Mouse (Mus musculus): ENCODE data around the gene Kif26b.

Gene Kif26b

DNA sequence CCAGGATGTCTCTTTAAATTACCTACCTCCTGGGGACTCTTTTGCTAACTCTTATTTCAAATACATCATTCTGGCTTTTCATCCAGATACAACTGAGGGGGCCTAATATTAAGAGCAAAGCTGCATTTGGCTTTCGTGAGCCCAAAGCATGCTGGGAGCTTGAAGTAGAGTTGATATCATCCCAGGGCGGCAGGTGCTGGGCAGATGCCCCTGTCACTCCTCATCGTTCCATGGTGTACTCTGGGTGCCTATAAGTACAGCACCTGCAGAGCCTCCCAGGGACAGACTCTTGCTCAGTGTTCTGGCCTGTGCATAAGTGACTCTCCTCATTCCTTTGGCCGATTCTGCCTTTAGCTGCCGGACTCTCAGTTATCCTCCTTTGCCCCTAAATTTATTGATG is 13.5 kb downstream of the Kif26b start:
- no peak for DNase-seq

DNA sequence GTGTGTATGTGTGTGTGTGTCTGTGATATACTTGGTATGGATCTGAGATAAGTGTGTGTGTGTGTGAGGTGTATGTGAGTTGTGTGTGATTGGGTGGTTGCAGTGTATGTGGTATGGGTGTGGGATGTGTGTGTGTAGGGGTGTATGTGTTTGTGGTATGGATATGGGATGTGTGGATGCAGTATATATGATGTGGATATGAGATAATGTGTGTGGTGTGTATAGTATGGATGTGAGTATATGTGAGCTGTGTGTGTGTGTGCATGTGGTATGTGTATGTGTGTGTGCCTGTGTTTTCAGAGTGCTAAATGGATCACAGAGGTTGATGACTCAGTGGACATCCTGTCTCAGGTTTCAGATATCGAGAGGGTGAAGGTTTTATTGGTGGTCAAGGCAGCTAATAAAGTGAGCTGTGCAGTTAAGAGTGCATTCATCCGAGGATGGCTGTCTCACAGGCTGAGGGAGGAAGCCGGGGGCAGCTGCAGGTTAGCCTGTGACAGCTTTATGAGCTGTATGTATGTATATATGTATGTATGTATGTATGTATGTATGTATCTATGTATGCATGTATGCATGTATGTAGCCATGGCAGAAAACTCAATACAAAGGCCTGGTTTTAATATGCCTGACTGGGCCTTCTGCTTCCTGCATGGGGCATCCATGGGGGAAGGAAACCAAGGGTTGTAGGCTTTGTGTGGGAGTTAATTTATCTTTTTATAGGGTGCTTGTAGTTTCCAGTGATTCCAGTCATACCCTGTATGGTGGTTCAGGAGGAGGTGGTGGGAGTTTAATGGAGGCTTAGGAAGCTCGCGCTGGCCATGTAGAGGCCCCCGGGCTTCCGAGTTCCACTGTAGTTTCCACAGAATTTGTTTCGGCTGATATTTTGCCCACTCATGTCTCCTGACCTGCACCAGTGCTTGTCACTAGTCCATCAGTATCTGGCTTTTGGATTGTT is 14.3 kb downstream of the Kif26b start:
- DNase-seq = no peak

DNA sequence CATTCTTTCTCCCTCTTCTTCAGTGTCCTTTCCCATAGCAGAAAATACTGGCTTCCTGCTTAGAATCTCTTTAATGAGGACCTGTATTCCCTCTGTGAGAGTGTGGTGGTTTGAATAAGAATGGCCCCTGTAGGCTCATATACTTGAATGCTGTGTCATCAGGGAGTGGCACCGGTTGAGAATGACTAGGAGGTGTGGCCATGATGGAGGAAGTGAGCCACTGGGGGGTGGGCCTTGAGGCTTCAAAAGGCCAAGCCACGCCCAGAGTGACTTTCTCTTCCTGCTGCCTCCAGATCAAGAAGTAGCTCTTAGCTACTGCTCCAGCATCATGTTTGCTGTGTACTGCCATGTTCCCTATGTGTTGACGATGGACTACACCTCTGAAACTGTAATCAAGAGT is 15.7 kb downstream of the Kif26b start:
- DNase-seq = no peak

DNA sequence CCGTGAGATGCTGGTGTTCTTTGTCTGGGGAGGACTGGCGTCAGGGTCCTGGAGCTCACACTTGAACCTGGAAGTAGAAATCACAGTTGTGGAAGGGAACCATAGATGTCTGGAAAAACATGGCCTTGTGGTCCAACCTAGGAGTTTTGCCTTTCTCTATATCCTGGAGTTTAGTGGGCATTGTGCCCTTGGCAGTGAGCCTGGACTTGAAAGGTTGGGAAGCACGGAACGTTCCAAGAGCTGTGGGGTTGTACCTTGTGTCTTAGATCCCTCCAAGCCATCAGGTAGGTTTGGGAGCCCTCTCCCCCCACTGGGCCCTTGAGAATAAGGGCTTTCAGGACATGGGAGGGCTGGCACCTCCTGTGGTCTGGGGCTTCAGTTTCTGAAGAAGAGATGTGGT is 20.7 kb downstream of the Kif26b start:
- DNase-seq = peak; percentile 63

DNA sequence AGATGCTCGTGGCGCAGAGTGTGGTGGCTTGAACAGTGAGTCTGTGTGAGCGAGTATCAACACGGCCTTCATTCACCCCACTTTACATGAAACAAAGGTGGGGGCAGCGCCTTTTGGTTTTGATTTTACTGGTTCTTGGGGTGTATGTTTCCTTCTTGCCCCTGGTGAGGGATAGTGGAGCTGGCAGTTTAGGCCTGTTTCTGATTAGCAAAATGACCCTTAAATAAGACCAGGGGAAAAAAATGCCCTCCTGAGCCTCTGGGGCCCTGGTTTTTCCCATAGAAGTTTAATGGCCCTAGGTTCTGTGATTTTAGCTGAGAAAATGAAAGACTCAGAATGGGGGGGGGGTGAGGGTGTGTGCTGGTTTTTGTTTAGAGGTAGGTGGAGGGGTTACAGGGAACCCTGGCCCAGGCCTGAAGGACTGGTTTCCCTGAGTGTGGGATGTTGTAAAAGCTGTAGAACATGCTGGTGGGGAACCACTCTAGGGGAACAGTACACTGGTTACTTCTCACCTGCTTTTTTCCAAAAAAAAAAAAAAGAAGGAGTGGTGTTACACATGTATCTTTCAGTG is 21.6 kb downstream of the Kif26b start:
- DNase-seq = no peak

DNA sequence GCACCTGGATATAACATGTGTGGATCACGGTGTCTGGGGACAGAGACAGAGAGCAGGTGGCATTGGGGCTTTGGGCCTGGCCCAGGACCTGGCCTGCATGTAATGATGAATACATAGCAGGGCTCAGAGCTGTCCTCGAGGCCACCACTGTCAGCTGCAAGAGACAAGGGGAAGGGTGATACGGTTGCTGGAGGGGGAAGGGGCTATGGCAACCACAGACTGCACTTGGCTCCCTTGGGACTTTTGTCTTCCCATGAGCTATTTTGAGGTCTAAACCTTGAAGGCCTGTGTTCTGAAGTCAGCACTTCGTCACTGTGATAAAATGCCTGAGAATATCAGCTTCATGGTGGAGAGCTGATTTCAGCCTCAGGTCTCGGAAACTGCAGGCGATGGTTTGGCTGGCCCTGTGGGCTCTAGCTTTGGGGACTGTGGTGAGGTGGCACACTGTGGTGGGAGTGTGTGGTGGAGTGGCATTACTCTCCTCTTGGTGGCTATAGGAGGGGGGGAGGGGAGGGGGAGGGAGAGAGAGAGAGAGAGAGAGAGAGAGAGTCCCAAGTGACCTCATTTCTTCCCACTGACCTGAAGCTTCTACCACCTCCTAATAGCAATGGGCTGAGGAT is 23.5 kb downstream of the Kif26b start:
- DNase-seq = no peak

DNA sequence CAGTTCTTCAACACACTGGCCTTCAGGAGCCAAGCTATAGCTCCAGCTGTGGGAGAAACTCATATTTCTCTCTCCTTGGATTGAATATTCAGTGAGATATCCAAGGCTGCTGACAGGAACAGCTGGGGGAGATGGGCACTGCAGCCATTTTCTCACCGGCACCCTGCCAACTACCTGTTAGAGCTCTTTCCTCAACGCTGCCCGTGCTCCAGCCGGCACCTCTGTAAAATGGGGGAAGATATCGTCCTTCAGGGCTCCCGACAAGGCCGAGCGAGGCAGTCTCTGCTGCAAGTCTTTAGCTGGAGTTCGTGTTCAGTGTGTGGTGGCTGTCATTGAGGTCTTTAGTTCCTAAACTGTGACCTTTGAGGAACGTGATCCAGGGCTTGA is 24.0 kb downstream of the Kif26b start:
- DNase-seq = no peak

DNA sequence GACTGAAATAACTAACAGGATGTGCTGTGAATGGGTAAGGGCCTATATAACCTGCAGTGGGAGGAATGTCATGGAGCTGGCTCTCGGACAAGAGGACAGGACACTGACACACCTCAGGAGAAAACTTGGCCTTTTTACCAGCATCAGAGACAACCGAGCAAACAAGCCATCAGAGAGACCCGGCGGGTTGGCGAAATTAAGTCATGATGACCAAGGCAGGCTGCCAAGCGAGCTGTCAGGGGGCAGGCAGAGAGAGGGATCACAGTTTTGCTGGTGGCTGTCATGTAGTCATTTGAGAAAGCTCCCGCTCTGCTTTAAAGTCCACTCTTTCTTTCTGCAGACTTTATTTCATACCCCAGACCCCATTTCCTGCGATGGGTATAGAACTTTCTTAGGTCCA is 27.3 kb downstream of the Kif26b start:
- DNase-seq = peak; percentile 38

DNA sequence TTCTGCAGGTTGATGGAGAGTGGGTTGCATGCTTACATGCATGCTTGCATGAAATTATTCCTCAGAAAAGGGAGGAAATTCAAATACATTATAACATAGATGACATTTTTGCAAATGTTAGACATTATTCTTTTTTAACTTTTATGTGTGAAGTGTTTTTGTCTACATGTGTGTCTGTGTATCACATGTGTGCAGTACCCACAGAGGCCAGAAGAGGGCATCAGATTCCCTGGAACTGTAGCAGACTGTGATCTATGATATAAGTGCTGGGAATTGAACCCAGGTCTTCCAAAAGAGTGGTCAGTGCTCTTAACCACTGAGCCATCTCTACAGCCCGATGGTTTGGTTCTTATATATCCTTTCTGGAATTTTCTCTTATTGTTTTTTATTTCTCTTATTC is 31.1 kb downstream of the Kif26b start:
- no peak for DNase-seq

DNA sequence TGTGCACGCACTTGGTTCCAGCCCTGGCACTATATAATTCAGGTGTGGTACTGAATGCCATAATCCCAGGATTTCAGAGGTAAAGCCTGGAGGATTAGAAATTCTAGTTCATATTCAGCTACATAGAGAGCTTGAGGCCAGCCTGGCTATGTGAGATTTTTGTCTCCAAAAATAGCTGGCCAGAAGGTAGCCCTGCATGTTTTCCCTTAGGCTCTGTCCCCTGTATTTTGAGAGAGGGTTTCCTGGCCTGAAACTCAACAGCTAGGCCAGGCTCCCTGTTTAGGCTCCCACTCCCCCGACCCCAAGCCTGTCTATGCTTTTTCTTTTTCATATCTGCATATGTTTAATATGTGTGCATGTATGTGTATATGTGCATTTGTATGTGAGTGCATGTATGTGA is 34.9 kb downstream of the Kif26b start:
- DNase-seq = peak; percentile 61

DNA sequence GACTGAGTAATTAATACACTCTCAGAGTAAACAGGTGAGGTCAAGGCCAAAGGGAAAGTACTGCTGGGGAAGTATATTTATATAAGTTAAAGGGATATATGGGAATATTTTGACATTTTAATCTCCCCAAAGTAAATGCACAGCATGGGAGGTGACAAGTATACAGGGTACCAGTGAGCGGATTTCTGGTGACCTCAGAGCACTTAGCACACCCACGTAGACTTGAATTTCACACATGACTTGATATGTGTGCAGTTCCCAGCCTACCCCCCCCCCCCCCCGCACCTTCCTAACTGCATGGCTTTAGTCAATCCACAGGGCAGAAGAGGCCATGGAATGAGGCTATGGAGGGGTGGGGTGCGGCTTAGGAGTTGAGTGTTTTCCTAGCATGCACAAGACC is 35.9 kb downstream of the Kif26b start:
- DNase-seq = no peak

DNA sequence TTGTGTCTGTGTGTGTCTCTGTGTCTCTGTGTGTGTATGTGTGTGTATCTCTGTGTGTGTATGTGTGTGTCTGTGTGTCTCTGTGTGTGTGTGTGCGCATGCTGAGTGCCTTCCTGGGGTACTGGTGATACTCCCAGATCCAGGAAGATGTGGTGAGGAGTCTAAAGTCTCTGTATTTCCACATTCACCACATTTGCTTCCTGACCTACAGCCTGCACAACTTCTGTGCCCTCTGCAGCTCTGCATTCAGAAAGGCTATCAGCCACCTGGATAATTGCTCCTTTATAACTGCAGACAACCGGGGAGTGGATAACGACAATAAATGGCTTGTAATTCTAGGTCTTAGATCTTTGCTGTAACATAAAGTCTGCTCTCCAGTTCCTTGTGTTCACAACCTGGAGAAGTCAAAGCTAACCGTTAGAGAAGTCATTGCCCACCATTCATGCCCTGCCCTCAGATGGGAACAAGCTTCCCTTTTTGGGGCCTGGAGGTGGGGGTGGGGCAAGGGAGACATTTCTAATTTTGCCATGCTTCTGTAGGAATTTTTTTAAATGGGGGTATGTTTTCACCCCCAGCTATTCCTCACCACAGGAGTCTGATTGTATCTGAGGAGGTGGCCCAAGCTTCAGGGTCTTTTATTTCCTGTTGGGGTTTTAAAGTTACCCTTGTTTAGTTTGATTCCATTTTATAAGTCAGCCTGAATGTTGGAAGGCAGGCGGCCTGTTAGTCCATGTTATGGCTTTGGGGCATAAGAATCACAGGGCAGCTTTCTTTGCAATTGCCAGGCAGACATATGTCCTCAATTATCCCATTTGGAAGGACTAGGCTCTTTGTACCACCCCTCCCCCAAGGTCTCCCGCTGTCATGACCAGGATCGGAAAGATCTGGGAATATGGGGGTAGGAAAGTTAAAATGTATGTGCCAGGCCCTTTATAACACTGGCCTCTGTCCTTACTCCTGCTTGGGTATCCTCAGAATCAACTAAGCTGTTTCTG is 39.9 kb downstream of the Kif26b start:
- no peak for DNase-seq

DNA sequence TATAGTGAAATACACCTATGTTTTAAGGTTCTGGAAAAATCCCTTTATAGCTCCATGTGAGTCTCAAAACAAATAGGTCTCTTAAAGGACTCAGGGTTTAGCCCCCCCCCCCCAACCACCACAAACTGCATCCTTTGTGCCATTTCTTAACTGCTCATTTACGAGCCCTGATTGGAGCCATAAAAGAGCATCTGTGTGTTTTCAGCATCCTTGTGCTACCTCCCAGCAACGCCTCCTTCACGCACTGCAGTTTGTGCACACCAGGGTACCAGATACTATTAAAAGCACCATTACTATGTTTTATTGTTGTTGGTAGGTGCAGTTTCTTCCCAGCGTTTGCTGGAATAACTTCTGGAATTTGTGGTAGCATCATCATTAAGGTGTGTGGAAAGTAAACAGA is 42.1 kb downstream of the Kif26b start:
- DNase-seq = no peak

DNA sequence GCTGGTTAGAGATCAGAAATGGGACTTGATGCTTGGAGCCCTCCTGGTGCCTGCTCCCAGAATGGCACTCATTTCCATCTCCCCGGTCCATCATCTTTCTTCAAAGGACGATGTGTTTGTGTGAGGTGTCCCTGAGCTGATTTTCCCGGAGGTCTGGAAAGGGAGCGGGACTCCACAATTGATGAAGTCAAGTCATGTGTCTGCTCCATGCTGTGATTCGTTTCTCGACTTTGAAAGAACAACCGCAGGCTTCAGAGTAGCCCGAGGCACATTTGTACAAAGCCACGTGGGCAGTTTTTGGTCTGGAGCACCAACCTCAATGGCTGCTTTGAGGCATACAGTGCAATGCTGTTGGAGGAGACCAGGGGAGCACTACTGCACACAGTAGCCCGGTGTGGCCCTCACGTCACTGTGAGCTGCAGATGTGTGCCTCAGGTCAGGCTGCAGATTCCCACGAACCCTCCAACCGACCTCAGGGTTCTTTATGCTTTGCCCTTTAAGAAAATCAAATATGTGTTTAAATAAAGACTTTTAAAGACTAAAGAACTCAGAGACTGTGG is 43.0 kb downstream of the Kif26b start:
- DNase-seq = no peak

DNA sequence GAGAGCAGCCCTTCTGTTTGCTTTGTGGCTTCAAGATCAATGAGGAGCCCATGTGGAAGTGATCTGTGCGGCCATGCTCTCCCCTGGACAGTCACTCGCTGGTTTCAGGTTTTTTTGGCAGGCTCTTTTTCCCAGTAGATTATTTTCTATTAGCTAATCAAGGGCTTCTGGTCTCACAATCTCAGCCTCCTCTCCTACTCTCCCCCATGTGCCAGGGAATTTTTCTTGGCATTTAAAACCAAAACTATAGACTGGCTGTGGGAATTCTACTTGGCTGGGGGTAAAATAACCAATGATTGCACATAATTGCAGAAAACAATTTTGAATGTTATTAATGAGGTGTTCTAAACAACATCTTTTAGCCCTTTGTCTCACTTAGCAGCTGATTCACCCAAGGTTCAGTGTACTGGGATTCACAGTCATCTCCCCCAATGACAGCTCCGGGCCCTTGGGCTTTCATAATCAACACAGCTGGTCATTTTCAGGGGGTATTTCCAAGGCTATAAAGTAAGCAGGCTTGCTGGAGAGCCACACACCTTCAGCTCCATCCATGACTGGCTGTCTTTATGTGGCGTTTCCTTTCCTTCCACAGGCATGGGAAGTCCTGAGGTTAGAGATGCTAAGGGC is 44.6 kb downstream of the Kif26b start:
- DNase-seq = no peak

DNA sequence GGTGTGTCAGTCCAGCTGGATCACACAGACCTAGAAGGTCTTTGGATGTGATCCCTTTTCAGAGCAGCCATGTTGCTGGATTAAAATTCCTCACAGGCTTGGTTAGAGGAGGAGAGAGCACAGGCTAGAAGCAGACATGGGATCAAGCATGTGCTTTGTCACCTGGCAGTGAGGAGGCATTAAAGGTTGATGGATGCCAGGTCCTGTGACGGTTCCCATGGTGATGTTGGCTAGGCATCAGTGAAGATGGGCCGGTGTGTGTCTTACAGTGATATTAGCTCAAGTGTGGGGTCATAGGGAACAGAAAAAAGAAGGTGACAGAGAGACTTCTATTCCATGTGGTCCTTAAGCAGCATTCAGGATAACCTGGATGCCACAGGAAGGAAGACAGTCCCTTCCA is 46.8 kb downstream of the Kif26b start:
- no peak for DNase-seq

DNA sequence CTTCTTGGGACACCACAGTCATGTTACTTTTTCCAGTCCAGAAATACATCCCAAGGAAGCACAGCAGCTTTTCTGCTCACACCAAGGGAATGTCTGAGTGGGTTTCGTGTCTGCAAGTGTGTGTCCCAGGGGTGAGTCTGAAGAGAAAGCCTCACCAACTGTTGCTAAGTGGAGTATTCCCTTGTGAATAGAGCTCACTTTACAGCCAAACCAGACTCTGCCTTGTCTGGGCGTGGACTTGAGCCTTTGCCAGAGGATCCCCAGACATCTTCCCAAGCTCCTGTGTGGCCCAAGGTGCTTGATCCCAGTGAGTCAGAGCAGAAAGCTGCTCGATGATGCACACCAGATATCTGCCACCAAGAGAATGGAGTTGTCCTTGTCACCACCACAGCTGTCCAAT is 48.0 kb downstream of the Kif26b start:
- DNase-seq = no peak

DNA sequence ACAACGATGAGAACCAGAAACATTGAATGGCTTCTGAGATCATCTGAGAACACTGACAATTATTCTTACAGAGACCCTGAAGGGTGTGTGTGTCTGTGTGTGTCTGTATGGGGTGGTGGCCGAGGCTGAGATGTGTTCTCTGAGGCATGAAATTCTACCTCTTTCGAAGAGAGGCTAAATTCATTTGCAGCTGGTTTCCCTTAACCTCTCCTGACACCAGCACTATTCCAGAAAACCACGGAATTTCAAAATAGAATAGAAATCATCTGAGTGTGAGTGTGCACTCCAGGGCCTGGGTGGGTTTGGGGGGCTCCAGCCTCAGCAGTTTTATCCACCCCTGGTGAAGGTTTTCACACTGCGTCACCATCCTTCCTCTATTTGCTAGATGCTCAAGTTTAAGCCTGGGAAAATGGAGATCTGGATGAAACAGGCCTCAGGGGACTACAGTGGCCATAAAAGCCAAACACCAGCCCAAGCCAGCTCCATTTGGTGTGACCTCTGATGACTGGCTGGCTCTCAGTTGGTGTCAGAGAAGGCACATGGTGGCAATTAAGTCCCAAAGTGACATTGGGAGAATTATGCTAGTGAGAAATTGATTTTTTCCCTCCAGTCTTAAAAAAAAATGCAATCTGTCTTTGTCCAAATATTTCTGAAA is 56.6 kb downstream of the Kif26b start:
- DNase-seq = no peak

DNA sequence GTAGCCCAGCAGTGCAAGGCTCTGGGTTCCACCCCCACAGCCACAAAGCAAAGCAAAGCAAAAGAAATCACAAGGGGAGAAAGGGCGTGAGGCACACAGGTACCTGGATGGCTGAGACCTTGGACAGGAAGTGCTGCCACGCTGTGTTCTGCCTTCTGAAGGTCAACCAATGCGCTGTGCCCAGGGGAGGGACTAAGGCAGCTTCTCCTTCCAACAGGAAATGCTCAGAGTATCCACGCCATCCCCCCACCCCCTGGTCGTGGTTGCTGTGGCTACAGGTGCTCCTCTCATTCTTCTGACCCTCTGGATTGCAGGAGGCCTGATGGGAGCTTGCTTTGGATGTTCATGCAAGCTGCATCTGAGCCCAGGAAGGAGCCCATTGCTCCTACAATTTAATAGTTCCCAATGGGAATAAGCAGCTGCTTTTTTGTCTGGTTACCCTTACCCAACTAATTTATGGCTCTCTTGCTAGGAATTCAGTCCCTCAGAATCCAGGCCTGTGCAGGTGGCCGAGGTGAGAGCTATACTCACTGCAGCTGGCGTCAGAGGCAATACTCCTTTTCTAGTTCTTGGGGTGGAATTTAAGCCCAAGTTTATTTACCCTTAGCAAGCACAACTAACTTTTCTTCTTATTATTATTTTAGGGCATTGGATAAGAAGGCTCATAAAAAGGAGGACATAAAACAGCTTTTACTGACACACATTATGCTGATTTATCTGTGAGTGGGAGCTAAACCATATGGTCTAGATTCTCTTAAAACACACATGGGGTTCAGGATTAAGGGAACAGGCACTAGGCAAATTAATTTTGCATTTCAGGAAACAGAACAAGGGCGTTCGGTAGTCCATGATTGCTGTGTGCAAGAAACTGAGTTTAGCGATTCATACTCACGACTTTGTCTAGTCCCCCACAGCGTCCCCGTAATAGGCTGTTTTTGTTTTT is 61.6 kb downstream of the Kif26b start:
- DNase-seq = no peak

DNA sequence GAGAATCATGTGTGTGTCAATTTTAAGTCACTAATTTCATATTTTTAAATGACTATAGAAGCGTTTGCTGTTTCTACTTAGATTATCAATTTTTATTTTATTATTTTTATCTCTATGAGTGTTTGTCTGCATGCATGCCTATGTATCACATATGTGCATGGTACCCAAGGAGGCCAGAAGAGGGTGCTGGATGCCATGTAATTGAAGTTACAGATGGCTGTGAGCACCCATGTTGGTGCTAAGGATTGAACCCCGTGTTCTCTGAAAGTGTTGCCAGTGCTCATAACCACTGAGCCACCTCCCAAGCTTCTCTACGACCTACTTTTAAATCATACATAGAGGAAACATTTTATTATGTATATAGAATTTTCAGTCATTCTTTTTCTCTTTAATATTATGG is 68.2 kb downstream of the Kif26b start:
- no peak for DNase-seq

Data from cerebellum, adult 11-12 months (tissue).